Mouse (Mus musculus): ENCODE data around the gene Ap3d1. TPM values are rescaled to one million over a fixed set of nuclear protein-coding genes. Genes with fewer than 3 reads are reported as not detected.

The Ap3d1 gene
- polyA plus RNA-seq, 1 experiment from 2014 or later, result 80.6 TPM

DNA sequence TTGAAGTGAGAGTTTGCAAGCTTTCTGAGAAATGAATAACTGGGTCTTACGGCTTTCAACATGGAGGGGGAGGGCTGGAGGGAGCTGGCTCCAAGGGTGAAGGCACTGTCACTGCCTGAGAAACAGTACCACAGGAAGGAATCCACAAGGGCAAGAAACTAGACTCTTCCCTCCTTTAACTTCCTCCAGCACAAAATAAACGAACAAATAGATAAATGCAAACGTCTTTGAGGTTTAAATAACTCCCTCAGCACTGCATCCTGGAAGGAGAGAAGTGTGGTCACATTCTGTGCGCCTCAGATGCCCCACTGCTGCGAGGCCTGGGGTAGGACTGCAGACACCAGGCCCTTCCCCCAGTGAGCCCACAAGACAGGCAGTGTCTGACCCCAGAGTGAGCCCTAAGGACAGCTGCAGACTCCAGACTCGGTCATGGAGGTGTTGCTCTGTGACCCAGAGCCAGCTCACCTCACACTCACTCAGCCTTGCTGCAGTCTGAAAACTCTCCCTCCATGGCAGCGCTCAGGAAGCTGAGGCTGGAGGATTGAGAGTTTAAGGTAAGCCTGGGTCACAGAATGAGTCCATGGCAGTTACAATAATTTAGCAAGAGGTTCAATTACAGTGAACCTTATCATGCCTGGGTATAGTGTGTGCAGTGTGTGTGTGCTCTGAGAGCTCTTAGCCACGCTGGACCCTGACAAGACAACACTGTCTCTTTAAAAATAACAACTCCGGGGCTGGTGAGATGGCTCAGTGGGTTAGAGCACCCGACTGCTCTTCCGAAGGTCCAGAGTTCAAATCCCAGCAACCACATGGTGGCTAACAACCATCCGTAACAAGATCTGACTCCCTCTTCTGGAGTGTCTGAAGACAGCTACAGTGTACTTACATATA lies 45.3 kb downstream of the Ap3d1 start:
- Histone ChIP-seq H3K4me1 (ENCODE audit: control insufficient read depth, insufficient read depth, low read length) (0 out of 2 replicates have a peak, but pooled peaks cover 19% of the 10 kb centered on the region), H3K27me3 (ENCODE audit: control insufficient read depth, insufficient read depth, low read length) (no peaks in the 10 kb centered on the region), H3K9me3 (ENCODE audit: control insufficient read depth, low read length) (no peaks in the 10 kb centered on the region), H3K9ac (ENCODE audit: low read depth, low read length) (no peak overlapping the region), H3K36me3 (ENCODE audit: control insufficient read depth, insufficient read depth, low read length) (no peaks in the 10 kb centered on the region; the same call in 1 of the 2 replicates), H3K4me2 (replicated peaks; ENCODE audit: low read depth, low read length) (no peak overlapping the region), H3K27ac (ENCODE audit: low read depth, low read length) (peak overlapping the region; percentile 66; the same call in 1 of the 2 replicates), H3K4me3 (ENCODE audit: low read length) (no peak overlapping the region)
- ATAC-seq (ENCODE audit: low FRiP score, low TSS enrichment), result no peak
- 46% methylated on average over 11 of the region's 12 CpGs for WGBS

DNA sequence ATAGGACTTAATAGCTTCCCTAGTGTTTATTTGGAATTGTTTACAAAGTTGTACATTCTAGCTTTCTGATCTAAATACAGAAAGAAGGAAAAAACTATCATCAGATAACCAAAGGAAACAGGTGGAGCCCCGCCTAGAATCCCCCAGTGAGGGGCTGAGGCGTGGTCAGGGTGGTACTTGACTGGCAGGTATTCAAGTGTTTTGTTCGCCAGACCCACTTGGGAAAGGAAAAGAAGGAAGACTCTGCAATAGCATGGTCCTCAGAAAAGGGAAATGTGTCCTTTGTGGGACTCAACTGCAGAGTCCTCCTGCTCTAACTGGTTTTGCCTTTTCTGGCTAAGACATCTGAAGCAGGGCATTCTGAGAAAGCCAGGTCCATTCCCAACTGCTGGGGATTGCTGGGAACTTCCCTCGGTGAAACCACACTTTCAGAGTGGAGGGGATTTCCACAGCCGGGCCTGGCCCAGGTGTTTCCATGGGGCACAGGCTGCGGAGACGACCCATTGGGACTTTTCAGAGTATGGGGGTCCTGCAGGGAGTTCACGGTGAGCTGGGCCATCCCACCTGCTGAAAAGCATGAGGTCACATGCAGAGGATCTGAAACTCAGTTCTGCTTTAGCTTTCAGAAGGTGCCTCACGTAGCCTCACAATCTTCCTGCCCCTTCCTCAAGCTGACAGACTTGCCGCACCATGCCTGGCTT lies 46.1 kb downstream of the Ap3d1 start:
- Histone ChIP-seq H3K36me3 (ENCODE audit: control insufficient read depth, insufficient read depth, low read length) (peaks cover under 1% of the 10 kb centered on the region; the same call in 1 of the 2 replicates), H3K9me3 (ENCODE audit: control insufficient read depth, low read length) (no peaks in the 10 kb centered on the region), H3K9ac (ENCODE audit: low read depth, low read length) (no peak overlapping the region), H3K4me1 (ENCODE audit: control insufficient read depth, insufficient read depth, low read length) (0 out of 2 replicates have a peak, but pooled peaks cover 19% of the 10 kb centered on the region), H3K27ac (ENCODE audit: low read depth, low read length) (peak overlapping the region; percentile 66; the same call in 1 of the 2 replicates), H3K27me3 (ENCODE audit: control insufficient read depth, insufficient read depth, low read length) (no peaks in the 10 kb centered on the region), H3K4me3 (ENCODE audit: low read length) (no peak overlapping the region), H3K4me2 (replicated peaks; ENCODE audit: low read depth, low read length) (no peak overlapping the region)
- ATAC-seq (ENCODE audit: low FRiP score, low TSS enrichment), result no peak
- 67% methylated on average over 10 of the region's 10 CpGs for WGBS

- 0 out of 2 replicates have a peak, but pooled peaks cover 13% of the 10 kb centered on the region for H3K4me1 ChIP-seq (ENCODE audit: control insufficient read depth, insufficient read depth, low read length)
- no peaks in the 10 kb centered on the region for H3K9me3 ChIP-seq (ENCODE audit: control insufficient read depth, low read length)
- 0 out of 2 replicates have a peak overlapping the region, but pooled peaks have one; percentile 28 for H3K9ac ChIP-seq (ENCODE audit: low read depth, low read length)
- no peak overlapping the region for H3K4me2 ChIP-seq (replicated peaks; ENCODE audit: low read depth, low read length)
- no peak for ATAC-seq (ENCODE audit: low FRiP score, low TSS enrichment)
- H3K36me3 ChIP-seq (ENCODE audit: control insufficient read depth, insufficient read depth, low read length), result peaks cover 6% of the 10 kb centered on the region
- H3K27ac ChIP-seq (ENCODE audit: low read depth, low read length), result peak overlapping the region; percentile 66; the same call in 1 of the 2 replicates
- no peak overlapping the region for H3K4me3 ChIP-seq (ENCODE audit: low read length)
- H3K27me3 ChIP-seq (ENCODE audit: control insufficient read depth, insufficient read depth, low read length), result no peaks in the 10 kb centered on the region
- 67% methylated on average over 2 of the region's 2 CpGs for WGBS
Observed at GRCm38 (mm10) chr10:80695186-80695585, 46.9 kb downstream of the Ap3d1 start.

GRCm38 (mm10) chr10:80694159-80694938 lies 47.7 kb downstream of the Ap3d1 start:
- WGBS, result 90% methylated on average over 13 of the region's 13 CpGs
- no peaks in the 10 kb centered on the region for H3K9me3 ChIP-seq (ENCODE audit: control insufficient read depth, low read length)
- peaks cover 14% of the 10 kb centered on the region for H3K36me3 ChIP-seq (ENCODE audit: control insufficient read depth, insufficient read depth, low read length)
- no peak for ATAC-seq (ENCODE audit: low FRiP score, low TSS enrichment)
- H3K4me3 ChIP-seq (ENCODE audit: low read length), result no peak overlapping the region
- no peaks in the 10 kb centered on the region for H3K27me3 ChIP-seq (ENCODE audit: control insufficient read depth, insufficient read depth, low read length)
- H3K27ac ChIP-seq (ENCODE audit: low read depth, low read length), result no peak overlapping the region
- H3K4me1 ChIP-seq (ENCODE audit: control insufficient read depth, insufficient read depth, low read length), result 0 out of 2 replicates have a peak, but pooled peaks cover 10% of the 10 kb centered on the region
- H3K9ac ChIP-seq (ENCODE audit: low read depth, low read length), result 0 out of 2 replicates have a peak overlapping the region, but pooled peaks have one; percentile 1
- no peak overlapping the region for H3K4me2 ChIP-seq (replicated peaks; ENCODE audit: low read depth, low read length)

GRCm38 (mm10) chr10:80693401-80694045 lies 48.5 kb downstream of the Ap3d1 start:
- H3K9me3 ChIP-seq (ENCODE audit: control insufficient read depth, low read length), result no peaks in the 10 kb centered on the region
- WGBS, result 83% methylated on average over 12 of the region's 12 CpGs
- no peak overlapping the region for H3K27ac ChIP-seq (ENCODE audit: low read depth, low read length)
- no peak overlapping the region for H3K4me2 ChIP-seq (replicated peaks; ENCODE audit: low read depth, low read length)
- H3K4me1 ChIP-seq (ENCODE audit: control insufficient read depth, insufficient read depth, low read length), result 0 out of 2 replicates have a peak, but pooled peaks cover 10% of the 10 kb centered on the region
- no peak overlapping the region for H3K9ac ChIP-seq (ENCODE audit: low read depth, low read length)
- no peak for ATAC-seq (ENCODE audit: low FRiP score, low TSS enrichment)
- H3K27me3 ChIP-seq (ENCODE audit: control insufficient read depth, insufficient read depth, low read length), result no peaks in the 10 kb centered on the region
- H3K4me3 ChIP-seq (ENCODE audit: low read length), result no peak overlapping the region
- H3K36me3 ChIP-seq (ENCODE audit: control insufficient read depth, insufficient read depth, low read length), result peaks cover 17% of the 10 kb centered on the region

DNA sequence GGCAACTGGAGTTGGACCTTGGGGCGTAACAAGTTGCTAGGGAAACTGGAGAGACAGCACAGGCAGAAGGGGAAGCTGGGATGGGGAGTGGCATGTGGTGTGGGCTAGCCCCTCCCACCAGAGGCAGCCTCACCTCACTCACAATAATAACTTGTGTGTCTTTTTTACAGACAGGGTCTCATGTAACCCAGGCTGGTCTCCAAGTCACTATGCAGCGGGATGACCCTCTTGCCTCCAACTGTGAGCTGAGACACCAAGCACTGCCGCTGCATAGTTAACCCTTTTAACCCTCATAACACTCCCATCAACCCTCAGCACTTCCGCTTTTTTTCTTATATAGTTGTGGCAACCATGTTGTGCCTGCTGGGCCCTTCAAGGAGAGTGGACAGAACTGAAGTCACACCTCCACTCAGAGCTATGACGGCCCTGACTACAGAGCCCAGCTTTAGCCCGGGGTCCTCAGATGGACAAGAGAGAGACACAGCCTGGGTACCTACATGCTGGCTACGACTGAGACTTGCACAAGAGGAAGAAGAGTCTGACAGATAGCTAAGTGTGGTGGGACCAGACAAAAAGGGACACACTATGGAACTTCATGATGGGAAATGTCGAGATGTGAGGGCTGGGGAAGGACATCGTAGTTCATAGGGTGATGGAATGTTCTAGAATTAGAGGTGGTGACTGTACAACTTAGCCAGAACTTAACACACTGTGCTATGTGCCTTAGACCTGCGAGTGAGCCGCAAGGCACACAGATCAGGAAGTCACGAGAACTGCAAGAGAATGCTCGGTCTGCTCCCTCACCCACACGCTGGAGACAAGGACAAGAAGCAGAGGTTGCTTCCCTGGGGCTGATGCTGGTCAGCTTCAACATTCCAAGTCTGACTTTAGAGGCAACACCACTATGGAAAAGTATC lies 49.6 kb downstream of the Ap3d1 start:
- Histone ChIP-seq H3K36me3 (ENCODE audit: control insufficient read depth, insufficient read depth, low read length) (peaks cover 17% of the 10 kb centered on the region), H3K27ac (ENCODE audit: low read depth, low read length) (no peak overlapping the region), H3K9ac (ENCODE audit: low read depth, low read length) (no peak overlapping the region), H3K27me3 (ENCODE audit: control insufficient read depth, insufficient read depth, low read length) (no peaks in the 10 kb centered on the region), H3K4me2 (replicated peaks; ENCODE audit: low read depth, low read length) (no peak overlapping the region), H3K4me1 (ENCODE audit: control insufficient read depth, insufficient read depth, low read length) (0 out of 2 replicates have a peak, but pooled peaks cover 10% of the 10 kb centered on the region), H3K9me3 (ENCODE audit: control insufficient read depth, low read length) (no peaks in the 10 kb centered on the region), H3K4me3 (ENCODE audit: low read length) (no peak overlapping the region)
- ATAC-seq (ENCODE audit: low FRiP score, low TSS enrichment), result no peak
- WGBS, result 77% methylated on average over 14 of the region's 14 CpGs

DNA sequence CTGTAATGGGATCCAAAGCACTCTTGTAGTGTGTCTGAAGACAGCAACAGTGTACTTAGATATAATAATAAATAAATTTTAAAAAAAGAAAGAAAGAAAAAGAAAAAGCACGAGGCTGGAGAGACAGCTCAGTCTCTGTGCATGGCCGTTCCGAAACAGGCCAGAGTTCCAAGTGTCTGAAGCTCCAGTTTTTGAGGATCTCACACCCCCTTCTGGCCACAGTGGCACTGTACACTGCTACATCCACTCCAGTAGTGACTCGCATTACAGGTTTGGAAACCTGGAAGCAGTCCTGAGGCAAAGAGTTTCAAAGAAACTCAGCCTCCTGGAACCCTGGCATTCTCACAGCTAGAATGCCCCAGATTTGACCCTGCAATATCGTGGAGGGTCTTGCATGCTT lies 54.2 kb downstream of the Ap3d1 start:
- Histone ChIP-seq H3K4me2 (replicated peaks; ENCODE audit: low read depth, low read length) (no peak overlapping the region), H3K4me1 (ENCODE audit: control insufficient read depth, insufficient read depth, low read length) (no peaks in the 10 kb centered on the region), H3K36me3 (ENCODE audit: control insufficient read depth, insufficient read depth, low read length) (peaks cover 40% of the 10 kb centered on the region), H3K27ac (ENCODE audit: low read depth, low read length) (no peak overlapping the region), H3K4me3 (ENCODE audit: low read length) (no peak overlapping the region), H3K9ac (ENCODE audit: low read depth, low read length) (no peak overlapping the region), H3K27me3 (ENCODE audit: control insufficient read depth, insufficient read depth, low read length) (no peaks in the 10 kb centered on the region), H3K9me3 (ENCODE audit: control insufficient read depth, low read length) (no peaks in the 10 kb centered on the region)
- WGBS, result 35% methylated on average over 5 of the region's 5 CpGs
- peak; percentile 66; the same call in 1 of the 2 replicates for ATAC-seq (ENCODE audit: low FRiP score, low TSS enrichment)
